Mouse (Mus musculus) CH12.LX (cell line): Measurements from ENCODE around the gene Adamtsl1. TPM values are rescaled to one million over a fixed set of nuclear protein-coding genes. Genes with fewer than 3 reads are reported as not detected.

ENCODE experiments used
- DNase-seq: peaks from one replicate; pipeline ENCODE4 v3.0.0-alpha.2; 2013; ENCODE audit errors: extremely low read depth
- H3K27ac ChIP-seq: 2 replicates; pipeline ENCODE4 v1.5.1; 2012; ENCODE audit warnings: low read depth, mild to moderate bottlenecking, control low read depth, moderate library complexity; ENCODE audit not compliant: insufficient read depth
- H3K27me3 ChIP-seq: replicated peaks from 2 replicates; pipeline ENCODE3; 2012; ENCODE audit warnings: inconsistent platforms
- H3K36me3 ChIP-seq, 2 experiments: replicated peaks in 1 of 2; 2 replicates each; pipeline versions ENCODE3 to v1.6.1; 2012; ENCODE audit warnings: inconsistent platforms in 1 of 2, low read length in 1 of 2, mild to moderate bottlenecking in 1 of 2, mixed read lengths in 1 of 2, moderate library complexity in 1 of 2; ENCODE audit not compliant: control insufficient read depth in 1 of 2, insufficient read depth in 1 of 2
- H3K4me1 ChIP-seq, 2 experiments: 2 replicates each; pipeline ENCODE4 v1.6.1; 2012; ENCODE audit warnings: inconsistent platforms in 1 of 2, moderate library complexity in 1 of 2; ENCODE audit not compliant: insufficient read depth in 2 of 2, control insufficient read depth in 1 of 2
- H3K4me2 ChIP-seq: 2 replicates; pipeline ENCODE4 v1.6.1; 2012; ENCODE audit warnings: low read depth, mild to moderate bottlenecking, control low read depth; ENCODE audit not compliant: poor library complexity, insufficient read depth, severe bottlenecking
- H3K4me3 ChIP-seq, 3 experiments: fragments of 150-350 bp in 1 of 3; sonication (generic) in 1 of 3; replicated peaks in 1 of 3; 2 replicates each; pipeline versions ENCODE3 to v1.5.1; 2011 to 2012; ENCODE audit warnings: low read depth in 2 of 3, low read length in 2 of 3, mild to moderate bottlenecking in 2 of 3, moderate library complexity in 2 of 3, control low read depth in 1 of 3, improper control_type of control experiment in 1 of 3, inconsistent platforms in 1 of 3, mixed read lengths in 1 of 3; ENCODE audit not compliant: poor library complexity in 1 of 3
- H3K79me2 ChIP-seq: replicated peaks from 2 replicates; pipeline ENCODE4 v1.6.1; 2012; ENCODE audit warnings: mild to moderate bottlenecking, moderate library complexity; ENCODE audit not compliant: control insufficient read depth, poor library complexity, insufficient read depth, severe bottlenecking; ENCODE audit errors: extremely low read depth
- H3K9ac ChIP-seq: 2 replicates; pipeline ENCODE4 v1.6.1; 2012; ENCODE audit warnings: low read depth, mild to moderate bottlenecking, control low read depth, moderate library complexity; ENCODE audit not compliant: insufficient read depth
- H3K9me3 ChIP-seq: replicated peaks from 2 replicates; pipeline ENCODE3; 2012; ENCODE audit warnings: low read length, inconsistent platforms, mixed read lengths
- CHD2 ChIP-seq: IDR thresholded peaks from 2 replicates; pipeline ENCODE4 v1.6.1; 2011; ENCODE audit warnings: low read length, improper control_type of control experiment
- ETS1 ChIP-seq: conservative IDR thresholded peaks from 2 replicates; pipeline ENCODE4 v1.6.1; 2012; ENCODE audit warnings: low read depth, mild to moderate bottlenecking, inconsistent platforms, low read length, improper control_type of control experiment, moderate library complexity
- GABPA ChIP-seq: IDR thresholded peaks from 2 replicates; pipeline ENCODE4 v1.6.1; 2012; ENCODE audit warnings: low read depth, low read length, improper control_type of control experiment, inconsistent platforms; ENCODE audit not compliant: insufficient replicate concordance
- HCFC1 ChIP-seq: IDR thresholded peaks from 2 replicates; pipeline ENCODE4 v1.6.1; 2012; ENCODE audit warnings: low read depth, mild to moderate bottlenecking, inconsistent platforms, low read length, improper control_type of control experiment
- IRF4 ChIP-seq: IDR thresholded peaks from 2 replicates; pipeline ENCODE4 v1.6.1; 2014; ENCODE audit warnings: low read depth, mild to moderate bottlenecking, inconsistent platforms, low read length, improper control_type of control experiment
- MAFK ChIP-seq: IDR thresholded peaks from 2 replicates; pipeline ENCODE4 v1.6.1; 2011; ENCODE audit warnings: low read length, improper control_type of control experiment; ENCODE audit not compliant: insufficient replicate concordance
- MAX ChIP-seq: IDR thresholded peaks from 2 replicates; pipeline ENCODE4 v1.6.1; 2011; ENCODE audit warnings: low read length, improper control_type of control experiment
- NELFE ChIP-seq: IDR thresholded peaks from 2 replicates; pipeline ENCODE4 v1.6.1; 2011; ENCODE audit warnings: low read depth, low read length, improper control_type of control experiment
- POLR2AphosphoS2 ChIP-seq: IDR thresholded peaks from 2 replicates; pipeline ENCODE4 v1.6.1; 2011; ENCODE audit warnings: low read depth, low read length, improper control_type of control experiment
- RAD21 ChIP-seq: IDR thresholded peaks from 2 replicates; pipeline ENCODE4 v1.6.1; 2011; ENCODE audit warnings: low read depth, mild to moderate bottlenecking, low read length, improper control_type of control experiment, moderate library complexity
- RCOR1 ChIP-seq: conservative IDR thresholded peaks from 2 replicates; pipeline ENCODE4 v1.6.1; 2012; ENCODE audit warnings: low read depth, mild to moderate bottlenecking, inconsistent platforms, low read length, improper control_type of control experiment
- SIN3A ChIP-seq: IDR thresholded peaks from 2 replicates; pipeline ENCODE4 v1.6.1; 2012; ENCODE audit warnings: low read length, improper control_type of control experiment, inconsistent platforms
- TBP ChIP-seq: conservative IDR thresholded peaks from 2 replicates; pipeline ENCODE4 v1.6.1; 2011; ENCODE audit warnings: low read depth, low read length, improper control_type of control experiment
- TCF12 ChIP-seq: IDR thresholded peaks from 2 replicates; pipeline ENCODE4 v1.6.1; 2014; ENCODE audit warnings: low read depth, mild to moderate bottlenecking, inconsistent platforms, low read length, improper control_type of control experiment
- ZKSCAN1 ChIP-seq: IDR thresholded peaks from 2 replicates; pipeline ENCODE4 v1.6.1; 2012; ENCODE audit warnings: low read depth, inconsistent platforms, low read length, improper control_type of control experiment, borderline replicate concordance
- dilution Hi-C: fragments of 300-500 bp; cut with MboI; formaldehyde crosslinking; loops from 2 replicates; pipeline ENCODE4 v1.14.3; 2020; ENCODE audit warnings: low sequenced_read_pairs; ENCODE audit not compliant: extremely low pct_unique_long_range_greater_than_20kb, extremely low pct_ligation_motif_present
- in situ Hi-C: fragments of 300-500 bp; cut with MboI; formaldehyde crosslinking; loops from 3 replicates; pipeline ENCODE4 v1.14.3; 2019; ENCODE audit warnings: low sequenced_read_pairs, low pct_ligation_motif_present, low pct_unique_long_range_greater_than_20kb, mixed read lengths
- polyA plus RNA-seq: library from polyadenylated mRNA; unstranded; fragments of >175 nt; gene quantifications from 2 replicates; pipeline ENCODE4 v1.2.1, GENCODE M21; 2012; ENCODE audit warnings: low read depth; ENCODE audit not compliant: insufficient read length
- total RNA-seq, 2 experiments: library from RNA; depleted of rRNA; stranded (reverse); fragments of 300-350 nt in 1 of 2; fragments of >200 nt in 1 of 2; gene quantifications; 2 replicates each; pipeline ENCODE4 v1.2.3; 2012 to 2014

The Adamtsl1 gene
- total and polyA plus RNA-seq, 3 experiments: not detected

GRCm38 (mm10) chr4:85486316-85486946, 27.5 kb upstream of the Adamtsl1 start:
- no peaks in the 10 kb centered on the region for H3K36me3 ChIP-seq
- no peak overlapping the region for H3K27ac ChIP-seq
- peaks cover 38% of the 10 kb centered on the region for H3K9me3 ChIP-seq
- H3K4me3 ChIP-seq: no peak overlapping the region
- no peaks in the 10 kb centered on the region for H3K4me1 ChIP-seq
- H3K79me2 ChIP-seq: no peaks in the 10 kb centered on the region
- H3K4me2 ChIP-seq: no peak overlapping the region
- in situ Hi-C loops: no loop called here
- TF ChIP-seq CHD2 (no peak), GABPA (no peak), ETS1 (no peak)
- no peaks in the 10 kb centered on the region for H3K27me3 ChIP-seq
- no peak overlapping the region for H3K9ac ChIP-seq
- no peak for DNase-seq
- dilution Hi-C loops: no loop called here

- no peak for TF ChIP-seq ETS1
- no peak for TF ChIP-seq IRF4
- no peak for TF ChIP-seq POLR2AphosphoS2
- TF ChIP-seq RCOR1: no peak
- TF ChIP-seq MAFK: no peak
- TF ChIP-seq RAD21: no peak
- TF ChIP-seq HCFC1: no peak
- Histone ChIP-seq H3K27ac (no peak overlapping the region), H3K36me3 (no peaks in the 10 kb centered on the region), H3K9me3 (peaks cover 51% of the 10 kb centered on the region), H3K9ac (no peak overlapping the region), H3K27me3 (no peaks in the 10 kb centered on the region), H3K4me3 (no peak overlapping the region), H3K4me1 (no peaks in the 10 kb centered on the region), H3K79me2 (no peaks in the 10 kb centered on the region), H3K4me2 (no peak overlapping the region)
- dilution Hi-C loops: no loop called here
- in situ Hi-C loops: no loop called here
- no peak for DNase-seq
Observed at GRCm38 (mm10) chr4:85505718-85506117, 8.3 kb upstream of the Adamtsl1 start.

GRCm38 (mm10) chr4:85506976-85507375, 7.0 kb upstream of the Adamtsl1 start:
- Histone ChIP-seq H3K4me2 (no peak overlapping the region), H3K27ac (no peak overlapping the region), H3K27me3 (no peaks in the 10 kb centered on the region), H3K4me3 (no peak overlapping the region), H3K9ac (no peak overlapping the region), H3K4me1 (no peaks in the 10 kb centered on the region), H3K36me3 (no peaks in the 10 kb centered on the region)
- dilution Hi-C loops: no loop called here
- DNase-seq: no peak
- in situ Hi-C loops: no loop called here
- TF ChIP-seq MAFK (no peak), TCF12 (no peak), ZKSCAN1 (no peak), TBP (no peak), SIN3A (no peak), MAX (no peak), NELFE (no peak)
- TF ChIP-seq, all 38 proteins: peak for 0
- Histone ChIP-seq H3K79me2 (no peaks in the 10 kb centered on the region), H3K9me3 (peaks cover 48% of the 10 kb centered on the region)
